Mouse (Mus musculus) ES-E14 (cell line): ENCODE data around the gene Clmn. TPM values are rescaled to one million over a fixed set of nuclear protein-coding genes. Genes with fewer than 3 reads are reported as not detected.
A peak's percentile ranks its signal among the peaks of the same experiment; 100 is the strongest.

ENCODE experiments used
- DNase-seq: peaks from one replicate; pipeline ENCODE4 v3.0.0-alpha.2; 2013; ENCODE audit warnings: low read depth, low spot score
- H3K27ac ChIP-seq: 2 replicates; pipeline ENCODE4 v1.5.1; 2012; ENCODE audit warnings: low read depth, mild to moderate bottlenecking, low read length, moderate library complexity, mixed read lengths; ENCODE audit not compliant: poor library complexity, insufficient read depth, severe bottlenecking
- H3K36me3 ChIP-seq: 2 replicates; pipeline ENCODE4 v1.6.1; 2012; ENCODE audit warnings: mild to moderate bottlenecking, low read length, moderate library complexity, mixed read lengths; ENCODE audit not compliant: control insufficient read depth, poor library complexity, insufficient read depth, severe bottlenecking
- H3K4me1 ChIP-seq, 2 experiments: fragments of 150-350 bp in 1 of 2; sonication (generic) in 1 of 2; 2 replicates each; pipeline ENCODE4 v1.6.1; 2012; ENCODE audit warnings: low read length in 2 of 2, mild to moderate bottlenecking in 1 of 2, mixed read lengths in 1 of 2; ENCODE audit not compliant: control insufficient read depth in 2 of 2, insufficient read depth in 2 of 2, poor library complexity in 1 of 2
- H3K4me3 ChIP-seq, 2 experiments: fragments of 150-350 bp in 1 of 2; sonication (generic) in 1 of 2; 2 replicates each; pipeline ENCODE4 v1.5.1; 2012; ENCODE audit warnings: low read length in 2 of 2, low read depth in 1 of 2, mild to moderate bottlenecking in 1 of 2, mixed read lengths in 1 of 2; ENCODE audit not compliant: insufficient read depth in 1 of 2, poor library complexity in 1 of 2, severe bottlenecking in 1 of 2
- H3K9ac ChIP-seq: 2 replicates; pipeline ENCODE4 v1.6.1; 2012; ENCODE audit warnings: low read depth, mild to moderate bottlenecking, low read length, mixed read lengths; ENCODE audit not compliant: poor library complexity, insufficient read depth, severe bottlenecking
- H3K9me3 ChIP-seq: fragments of 150-350 bp; sonication (generic); 2 replicates; pipeline ENCODE4 v1.6.1; 2012; ENCODE audit warnings: low read depth, mild to moderate bottlenecking, low read length; ENCODE audit not compliant: control insufficient read depth, insufficient read depth
- CHD2 ChIP-seq: IDR thresholded peaks from 2 replicates; pipeline ENCODE4 v1.6.1; 2014; ENCODE audit warnings: mild to moderate bottlenecking, low read depth, low read length, inconsistent platforms
- HCFC1 ChIP-seq: IDR thresholded peaks from 2 replicates; pipeline ENCODE4 v1.6.1; 2012; ENCODE audit warnings: low read length, inconsistent platforms, borderline replicate concordance; ENCODE audit not compliant: insufficient read depth
- MAFK ChIP-seq: IDR thresholded peaks from 2 replicates; pipeline ENCODE4 v1.6.1; 2014; ENCODE audit warnings: mild to moderate bottlenecking, low read depth, low read length, inconsistent platforms; ENCODE audit not compliant: insufficient read depth
- ZC3H11A ChIP-seq: IDR thresholded peaks from 2 replicates; pipeline ENCODE4 v1.6.1; 2012; ENCODE audit warnings: low read depth, mild to moderate bottlenecking, inconsistent platforms, low read length, borderline replicate concordance
- ZNF384 ChIP-seq: IDR thresholded peaks from 2 replicates; pipeline ENCODE4 v1.6.1; 2012; ENCODE audit warnings: low read depth, low read length, inconsistent platforms
- in situ Hi-C, 2 experiments: fragments of 600-800 bp; cut with MboI; formaldehyde crosslinking; loops; one replicate each; pipeline ENCODE4 v1.15.1; 2025; ENCODE audit warnings: low sequenced_read_pairs in 2 of 2, inconsistent platforms in 1 of 2; ENCODE audit not compliant: unreplicated experiment in 2 of 2
- total RNA-seq: library from RNA; depleted of rRNA; stranded (reverse); fragments of 300-350 nt; gene quantifications from 2 replicates; pipeline ENCODE4 v1.2.3, GENCODE M21; 2012; rRNA removed

Clmn gene
- total RNA-seq = 3.1 and 4.2 TPM in 2 replicates

DNA sequence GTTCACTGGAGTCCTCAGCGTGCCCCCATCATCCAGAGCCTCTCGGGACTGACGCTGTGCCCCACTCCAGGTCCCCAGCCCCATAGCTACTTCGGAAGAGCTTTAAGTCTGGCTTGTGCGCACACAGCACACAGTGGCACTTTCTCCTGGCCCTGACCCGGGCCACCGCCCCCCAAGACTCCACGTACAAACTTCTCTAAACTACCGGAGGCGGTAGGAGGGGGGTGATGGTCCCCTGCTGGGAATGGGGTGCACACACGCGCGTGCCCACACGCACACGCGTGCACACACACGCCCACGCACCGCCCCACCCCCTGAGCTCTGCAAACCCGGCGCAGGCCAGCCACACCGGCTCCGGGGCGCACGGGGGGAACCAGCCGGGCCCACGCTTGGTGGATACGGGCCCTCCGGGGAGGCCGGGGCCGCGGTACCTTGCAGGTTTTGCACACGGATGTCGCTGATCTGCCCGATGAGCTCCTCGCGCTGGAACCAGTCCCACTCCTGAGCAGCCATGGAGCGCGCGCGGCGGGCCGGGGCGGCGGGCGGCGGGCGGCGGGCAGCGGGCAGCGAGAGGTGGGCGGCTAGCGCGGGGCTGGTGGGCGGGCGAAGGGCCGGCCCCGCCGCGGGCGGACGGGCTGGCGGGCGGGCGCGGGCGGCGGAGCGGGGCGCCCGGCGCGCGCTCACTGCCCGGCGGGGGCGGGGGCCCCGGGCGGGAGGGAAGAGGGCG lies at the start of gene Clmn:
Clmn (minus strand) TSS at position 638 of the 727 bp plus-strand sequence.
- H3K27ac ChIP-seq = no peak within 1 kb of the TSS
- peak within 1 kb of the TSS; percentile 80 for H3K9ac ChIP-seq
- in situ Hi-C loops = no loop called here
- no peak for TF ChIP-seq MAFK
- H3K36me3 ChIP-seq = no peaks in the 10 kb centered on the region
- no peak for DNase-seq
- peak within 1 kb of the TSS; percentile 80 to 93 for H3K4me3 ChIP-seq
- no peaks in the 10 kb centered on the region for H3K9me3 ChIP-seq
- peaks cover 0 to 4% of the 10 kb centered on the region in 2 experiments; a peak in 1 of 4 replicates for H3K4me1 ChIP-seq

DNA sequence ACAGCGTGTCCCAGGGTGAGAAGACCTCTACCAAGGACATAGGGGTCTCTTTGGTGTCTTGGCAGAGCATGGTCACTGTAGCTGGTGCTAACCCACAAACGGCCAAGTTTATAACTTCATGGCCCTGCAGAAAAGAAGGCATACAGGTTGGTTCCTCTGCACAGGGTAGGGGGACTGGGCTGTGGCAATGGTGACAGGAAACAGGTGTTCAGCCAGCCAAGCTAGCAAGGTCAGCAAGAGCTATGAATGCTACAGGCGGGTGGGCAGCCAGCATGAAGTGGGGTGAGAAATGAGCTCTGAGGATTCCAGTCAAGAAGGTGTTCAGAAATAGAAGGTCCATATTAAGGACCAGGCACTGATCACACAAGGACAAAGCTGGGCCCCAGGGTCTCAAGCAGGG lies 48.1 kb upstream of the Clmn start:
- Histone ChIP-seq H3K36me3 (no peaks in the 10 kb centered on the region), H3K4me3 (no peak overlapping the region), H3K9me3 (no peaks in the 10 kb centered on the region), H3K9ac (no peak overlapping the region), H3K27ac (no peak overlapping the region), H3K4me1 (peaks cover 0 to 11% of the 10 kb centered on the region in 2 experiments; a peak in 2 of 4 replicates)
- no peak for DNase-seq
- TF ChIP-seq MAFK (no peak), ZC3H11A (no peak), CHD2 (no peak), HCFC1 (no peak), ZNF384 (no peak)
- in situ Hi-C loops = no loop called here

DNA sequence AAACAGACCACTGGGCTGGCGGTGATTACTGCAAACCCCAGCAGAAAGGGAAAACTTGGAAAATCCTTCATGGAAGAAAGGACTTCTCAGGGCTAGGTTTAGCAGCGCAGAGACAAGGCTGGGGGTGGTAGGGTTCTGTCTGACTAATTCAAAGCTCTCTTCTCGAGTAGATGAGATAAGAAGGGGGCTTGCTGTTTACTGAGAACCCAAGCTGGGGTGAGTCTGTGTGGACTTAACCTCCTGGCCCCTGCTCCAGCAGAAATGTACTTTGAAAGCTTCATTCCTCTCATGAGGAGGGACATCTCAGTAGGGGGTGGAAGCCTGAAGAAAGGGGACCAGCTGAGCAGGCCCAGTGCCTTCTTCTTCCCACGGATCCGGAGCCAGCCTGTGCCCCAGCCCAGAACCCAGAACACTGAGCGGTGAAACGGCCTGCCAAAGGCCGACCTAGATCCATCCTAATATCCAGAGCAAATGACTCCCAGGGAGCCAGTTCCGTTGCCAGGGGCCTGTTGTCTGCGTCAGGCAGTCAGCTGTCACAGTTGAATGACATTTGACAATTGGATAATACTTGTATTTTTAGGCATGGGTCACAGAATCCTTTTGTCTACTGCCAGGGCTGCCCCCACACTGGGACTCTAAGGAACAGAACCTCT lies 47.5 kb upstream of the Clmn start:
- in situ Hi-C loops = no loop called here
- H3K9ac ChIP-seq = no peak overlapping the region
- no peaks in the 10 kb centered on the region for H3K9me3 ChIP-seq
- DNase-seq = no peak
- no peaks in the 10 kb centered on the region for H3K36me3 ChIP-seq
- H3K4me1 ChIP-seq = peaks cover 0 to 12% of the 10 kb centered on the region in 2 experiments; a peak in 2 of 4 replicates
- no peak for TF ChIP-seq MAFK
- TF ChIP-seq CHD2 = no peak
- TF ChIP-seq ZNF384 = no peak
- TF ChIP-seq ZC3H11A = no peak
- no peak for TF ChIP-seq HCFC1
- H3K27ac ChIP-seq = no peak overlapping the region
- H3K4me3 ChIP-seq = no peak overlapping the region

DNA sequence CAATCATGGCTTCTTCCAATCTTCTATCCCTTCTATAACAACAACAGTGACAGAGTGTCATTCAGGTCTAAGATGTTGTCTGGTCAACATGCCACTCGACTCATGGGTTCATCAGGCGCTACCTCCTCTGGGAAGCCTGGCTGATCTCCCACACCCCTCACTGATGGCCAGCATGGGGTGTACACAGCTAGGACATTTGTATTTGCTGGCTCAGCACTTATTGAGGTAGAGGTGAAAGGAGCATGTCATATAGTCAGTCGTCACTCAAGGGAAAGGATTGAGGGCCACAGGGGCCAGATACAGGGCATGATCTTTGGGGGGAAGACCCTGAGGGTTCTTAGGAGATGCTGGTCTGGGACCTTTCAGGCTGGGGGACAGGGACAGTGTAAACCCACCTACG lies 44.9 kb upstream of the Clmn start:
- peaks cover 0 to 10% of the 10 kb centered on the region in 2 experiments; a peak in 2 of 4 replicates for H3K4me1 ChIP-seq
- no peak for DNase-seq

More for the DNA sequence above, 44.9 kb upstream of the Clmn start:
- H3K36me3 ChIP-seq = no peaks in the 10 kb centered on the region
- TF ChIP-seq ZNF384 (no peak), MAFK (peak; percentile 80), ZC3H11A (no peak), HCFC1 (no peak)
- no peak overlapping the region for H3K9ac ChIP-seq
- no peak overlapping the region for H3K27ac ChIP-seq
- in situ Hi-C loops = no loop called here
- no peaks in the 10 kb centered on the region for H3K9me3 ChIP-seq
- H3K4me3 ChIP-seq = no peak overlapping the region
